Mouse (Mus musculus): Measurements from ENCODE around the gene Cdkn2aipnl. TPM values are rescaled to one million over a fixed set of nuclear protein-coding genes. Genes with fewer than 3 reads are reported as not detected.

The Cdkn2aipnl gene
- polyA plus RNA-seq (2015; fragmentation: Nextera tagmentation; extraction: Ambion mirVana): 53.2 and 60.2 TPM in 2 replicates

GRCm38 (mm10) chr11:51967443-51968401 lies at the start of gene Cdkn2aipnl:
TSS of gene Cdkn2aipnl (plus strand) at chr11:51967661.

DNA sequence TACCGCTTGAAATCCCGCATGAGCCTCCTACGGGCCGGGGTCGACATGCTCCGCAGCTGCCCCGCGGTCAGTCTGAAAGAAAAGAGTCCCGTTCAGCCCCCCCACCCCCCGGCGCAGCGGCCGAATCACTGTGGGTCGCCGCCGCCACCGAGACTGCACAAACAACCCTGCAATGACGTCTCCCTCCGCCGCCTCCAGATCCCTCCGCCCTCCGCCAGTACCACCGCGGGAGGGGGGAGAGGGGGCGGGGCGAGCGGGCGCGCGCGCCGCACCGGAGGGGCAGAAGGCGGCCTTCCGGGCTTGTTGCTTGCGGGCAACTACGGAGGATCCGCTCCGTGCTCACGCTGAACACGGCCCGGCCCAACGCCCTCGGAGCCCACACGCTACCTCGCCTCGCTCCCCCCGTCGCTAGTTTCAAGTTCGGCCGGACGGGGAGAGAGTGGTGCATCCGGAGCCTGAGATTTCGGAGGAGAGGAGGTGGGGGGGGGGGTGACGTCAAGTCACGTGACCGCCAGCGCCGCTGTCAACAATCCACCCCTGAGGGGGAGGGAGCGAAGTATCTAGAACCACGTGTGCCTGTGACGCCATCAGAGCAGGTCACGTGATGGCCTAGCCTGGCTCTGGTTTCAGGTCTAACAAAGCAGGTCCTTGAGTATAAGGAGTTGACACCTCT lies 33.0 kb downstream of the Cdkn2aipnl start, which contains the start of gene Ube2b:
Gene Ube2b, minus strand, starts transcription at position 473 of the 673 bp plus-strand sequence.

DNA sequence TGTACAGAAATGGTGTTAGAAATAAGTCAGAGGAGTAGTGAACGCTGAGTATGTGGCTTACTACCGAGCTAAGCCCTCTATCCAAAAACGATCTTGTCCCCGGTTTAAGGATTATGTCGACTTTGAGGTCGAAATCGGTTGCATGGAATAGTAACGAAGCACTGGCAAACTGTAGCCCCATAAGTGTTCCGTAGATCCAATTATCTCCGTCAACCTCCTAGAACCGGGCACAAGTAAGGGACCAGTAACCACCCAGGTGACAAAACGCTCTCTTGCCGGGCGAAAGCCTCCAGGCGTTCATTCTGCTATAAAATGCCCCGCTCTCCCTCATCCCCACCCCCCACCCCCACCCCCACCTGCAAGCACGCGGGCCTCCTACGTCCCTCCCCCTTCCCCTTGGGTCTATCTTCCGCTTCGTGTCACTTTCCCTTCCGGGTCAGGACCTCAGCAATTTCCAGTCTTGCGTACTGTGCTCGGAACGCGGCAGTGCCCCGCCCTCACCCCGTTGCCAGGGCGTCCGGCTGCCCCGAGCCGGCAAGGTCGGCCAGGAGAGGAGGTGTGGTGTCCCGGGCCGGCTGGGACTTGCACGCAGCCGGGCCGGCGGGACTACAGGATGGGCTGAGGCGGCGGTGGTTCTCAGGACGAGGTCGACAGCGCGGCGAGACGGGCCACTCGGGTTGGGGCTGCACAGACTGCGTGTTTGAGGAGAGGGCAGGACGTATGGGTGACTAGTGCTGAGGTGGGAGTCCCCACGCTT lies 36.5 kb downstream of the Cdkn2aipnl start, which contains the start of gene Cdkl3:
Gene Cdkl3, plus strand, starts transcription at position 450 of the 757 bp plus-strand sequence.

Other genes starting within 250 kb of the Cdkn2aipnl start
- gene Sec24a, start 204.0 kb upstream of the Cdkn2aipnl start, polyA plus RNA-seq (2015; fragmentation: Nextera tagmentation; extraction: Ambion mirVana): 8.0 and 9.8 TPM in 2 replicates
- 237 and 261 TPM in 2 replicates for gene Sar1b, start 204.0 kb upstream of the Cdkn2aipnl start, polyA plus RNA-seq (2015; fragmentation: Nextera tagmentation; extraction: Ambion mirVana)
- gene Jade2, start 110.0 kb upstream of the Cdkn2aipnl start, polyA plus RNA-seq (2015; fragmentation: Nextera tagmentation; extraction: Ambion mirVana): 1.7 and 2.0 TPM in 2 replicates
- 339 and 446 TPM in 2 replicates for gene Ube2b, start 33.1 kb downstream of the Cdkn2aipnl start, polyA plus RNA-seq (2015; fragmentation: Nextera tagmentation; extraction: Ambion mirVana)
- gene Cdkl3, start 36.6 kb downstream of the Cdkn2aipnl start, polyA plus RNA-seq (2015; fragmentation: Nextera tagmentation; extraction: Ambion mirVana): 6.2 and 7.4 TPM in 2 replicates
- gene Ppp2ca, start 131.0 kb downstream of the Cdkn2aipnl start, polyA plus RNA-seq (2015; fragmentation: Nextera tagmentation; extraction: Ambion mirVana): 57.8 and 62.0 TPM in 2 replicates
- not detected in 2 replicates for gene Olfr1373, start 177.9 kb downstream of the Cdkn2aipnl start, polyA plus RNA-seq (2015; fragmentation: Nextera tagmentation; extraction: Ambion mirVana)
- gene Olfr1371, start 246.3 kb downstream of the Cdkn2aipnl start, polyA plus RNA-seq (2015; fragmentation: Nextera tagmentation; extraction: Ambion mirVana): not detected in 2 replicates